Mouse (Mus musculus) testis, adult 2 months (tissue): ENCODE measurements at regions not wholly inside any gene's neighbourhood (a gene's known extent, or its start where the extent isn't known, plus 50 kb on each side); places are given as distances from the start of the nearest gene placed in this dataset.

Experiments
- CTCF ChIP-seq: fragments of 200-500 bp; IDR thresholded peaks from 2 replicates; pipeline ENCODE4 v1.5.1; 2012; ENCODE audit warnings: low read depth, mild to moderate bottlenecking, inconsistent platforms, low read length, moderate library complexity; ENCODE audit not compliant: control insufficient read depth, insufficient read depth, insufficient replicate concordance
- POLR2A ChIP-seq: fragments of 200-500 bp; IDR thresholded peaks from 2 replicates; pipeline ENCODE4 v1.6.1; 2012; ENCODE audit warnings: low read depth, mild to moderate bottlenecking, inconsistent platforms, low read length, moderate library complexity; ENCODE audit not compliant: control insufficient read depth

- TF ChIP-seq CTCF, result no peak
- no peak for TF ChIP-seq POLR2A
Measured at GRCm38 (mm10) chr5:67550257-67550656, 57.4 kb upstream of the Shisa3 start.
